Mouse (Mus musculus): Measurements from ENCODE around the gene Rhobtb1.

The Rhobtb1 gene

DNA sequence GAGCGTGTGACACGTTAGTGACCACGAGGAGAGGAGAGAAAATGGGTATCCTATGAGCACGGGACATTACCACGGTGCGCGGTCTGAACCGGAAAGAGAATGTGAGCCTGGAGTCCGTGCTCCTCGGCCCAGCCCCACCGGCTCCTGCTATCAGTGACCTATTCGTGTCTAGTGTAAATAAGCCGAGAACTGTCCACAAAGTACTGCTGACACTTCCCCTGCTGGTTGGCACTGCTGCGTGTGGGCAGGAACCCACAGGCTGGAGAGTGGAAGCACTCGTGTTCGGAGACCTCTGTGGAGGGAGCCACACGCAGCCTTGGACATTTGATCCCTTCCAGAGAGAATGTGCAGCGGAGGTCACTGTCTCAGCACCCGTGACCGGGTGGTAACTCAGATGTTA, at the start of gene Rhobtb1:
Rhobtb1 (plus strand) TSS at position 390 of the 400 bp plus-strand sequence.
- no peak for DNase-seq (ENCODE audit: low read depth)

DNA sequence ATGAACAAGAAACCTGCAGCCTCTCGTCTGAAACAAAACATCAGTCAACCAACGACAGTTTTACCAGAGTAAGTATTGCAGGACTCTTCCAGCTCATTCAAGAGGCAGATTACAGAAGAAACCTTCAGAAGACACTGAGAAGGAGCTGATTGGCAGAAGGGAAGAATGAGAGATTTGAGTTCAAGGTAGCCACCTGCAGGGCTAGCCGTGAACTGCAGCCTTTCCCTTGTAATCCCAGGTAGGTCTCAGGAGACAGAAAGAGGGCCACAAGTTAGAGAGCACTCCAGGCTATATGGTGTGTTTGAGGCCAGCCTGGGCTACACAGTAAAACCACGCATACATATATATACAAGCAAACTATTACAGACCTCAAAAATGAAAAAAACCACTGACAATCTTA, 49.2 kb upstream of the Rhobtb1 start:
- peak; percentile 10 for DNase-seq (ENCODE audit: low read depth)

DNA sequence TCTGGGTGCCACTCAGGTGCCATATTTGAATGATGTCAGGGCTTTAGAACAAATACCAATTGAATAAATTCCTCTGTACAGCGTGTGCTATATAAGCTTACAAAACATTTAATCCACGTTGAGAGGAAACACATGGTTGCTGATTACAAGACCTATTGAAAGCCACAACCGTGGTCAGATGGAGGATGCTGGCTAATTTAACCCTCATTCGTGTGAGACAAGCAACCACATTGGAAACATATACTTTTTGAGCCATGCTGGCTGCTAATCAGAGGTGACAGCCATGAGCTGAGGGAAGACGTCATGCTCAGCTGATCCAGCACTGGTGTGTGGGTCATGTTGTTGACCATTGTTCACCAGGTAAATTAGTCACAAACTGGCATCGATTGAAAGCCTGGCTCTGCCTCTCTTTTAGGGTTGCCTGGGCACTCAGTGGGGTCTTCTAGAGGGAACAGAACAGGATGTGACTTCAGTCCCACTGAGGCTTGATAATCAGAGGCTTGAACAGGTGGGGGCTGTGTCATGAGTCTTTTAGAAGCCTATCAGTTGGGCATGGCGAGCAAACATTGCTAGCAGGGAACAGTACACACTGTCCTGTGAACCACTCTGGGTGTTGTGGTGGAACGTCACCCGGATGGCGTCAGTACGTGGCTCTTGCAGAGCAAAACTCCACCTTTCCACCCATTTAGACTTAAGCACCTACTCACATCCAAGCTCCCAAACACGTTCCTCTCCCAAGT, 46.9 kb upstream of the Rhobtb1 start:
- no peak for DNase-seq (ENCODE audit: low read depth)

DNA sequence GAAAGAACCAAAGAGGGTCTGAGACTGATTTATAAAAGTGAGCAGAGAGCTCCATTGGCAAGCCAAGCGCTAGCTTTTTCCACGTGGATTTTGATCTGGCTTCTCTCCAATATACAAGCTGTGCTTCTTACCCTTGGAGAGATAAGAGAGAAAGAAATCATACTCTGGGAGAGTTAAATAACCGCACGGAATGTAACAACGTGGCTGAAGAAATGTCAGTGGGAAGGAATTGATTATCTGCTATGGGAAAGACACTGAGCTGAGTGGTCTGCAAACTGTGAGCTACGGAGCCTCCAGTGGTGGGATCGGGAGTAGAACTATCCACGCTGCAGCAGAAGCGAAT, 46.4 kb upstream of the Rhobtb1 start:
- no peak for DNase-seq (ENCODE audit: low read depth)

DNA sequence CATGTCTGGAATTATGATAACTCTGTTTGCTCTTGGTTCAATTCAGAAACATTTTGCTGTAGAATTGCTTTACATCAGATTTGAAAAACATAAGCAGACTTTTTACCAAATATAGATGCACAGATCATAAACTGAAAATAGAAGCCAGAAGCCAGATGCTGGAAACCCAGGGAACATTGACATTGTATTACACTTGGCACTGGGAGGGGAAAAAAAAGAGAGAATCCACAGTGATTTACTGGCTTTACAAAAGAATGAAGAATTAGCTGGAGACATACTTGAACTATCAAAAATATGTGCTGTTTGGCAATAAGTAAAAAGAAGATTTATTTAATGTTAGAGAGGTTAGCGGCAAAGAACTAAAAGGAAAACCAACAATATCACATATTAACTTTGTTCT, 44.4 kb upstream of the Rhobtb1 start:
- no peak for DNase-seq (ENCODE audit: low read depth)

DNA sequence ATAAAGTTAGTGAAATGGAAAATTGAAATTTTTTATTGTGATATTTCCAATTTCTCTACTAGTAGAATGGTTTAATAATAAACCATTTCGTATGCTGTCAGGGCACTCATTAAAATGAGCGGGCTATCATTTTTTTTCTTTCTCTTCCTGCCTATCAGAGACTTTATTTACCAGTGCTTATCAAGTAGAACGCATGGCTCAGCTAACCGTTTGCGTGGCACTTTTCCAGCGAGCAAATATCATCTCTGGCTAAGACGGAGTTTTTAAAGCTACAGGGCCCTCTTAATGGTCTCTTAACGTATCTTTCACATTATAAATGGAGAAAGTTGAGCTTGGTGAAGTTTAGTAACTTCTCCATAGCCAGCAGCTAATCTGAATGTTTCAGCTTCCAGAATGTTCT, 44.0 kb upstream of the Rhobtb1 start:
- no peak for DNase-seq (ENCODE audit: low read depth)

DNA sequence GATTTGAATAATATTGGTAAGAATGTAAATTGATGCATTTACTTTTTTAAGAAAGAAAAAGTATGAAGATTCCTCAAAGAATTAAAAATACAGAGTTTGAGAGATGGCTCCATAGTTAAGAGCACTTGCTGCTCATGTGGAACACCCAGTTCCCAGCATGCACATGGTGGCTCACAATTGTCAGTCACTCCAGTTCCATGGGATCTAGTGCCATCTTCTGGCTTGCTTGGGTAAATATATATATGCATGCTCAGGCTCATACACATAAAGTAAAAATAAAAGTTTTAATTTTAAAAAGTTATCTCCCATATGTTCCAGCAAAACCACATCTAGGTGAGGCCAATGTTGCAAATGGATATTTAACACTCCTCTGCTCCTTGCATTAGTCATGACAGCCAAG, 36.9 kb upstream of the Rhobtb1 start:
- no peak for DNase-seq (ENCODE audit: low read depth)

DNA sequence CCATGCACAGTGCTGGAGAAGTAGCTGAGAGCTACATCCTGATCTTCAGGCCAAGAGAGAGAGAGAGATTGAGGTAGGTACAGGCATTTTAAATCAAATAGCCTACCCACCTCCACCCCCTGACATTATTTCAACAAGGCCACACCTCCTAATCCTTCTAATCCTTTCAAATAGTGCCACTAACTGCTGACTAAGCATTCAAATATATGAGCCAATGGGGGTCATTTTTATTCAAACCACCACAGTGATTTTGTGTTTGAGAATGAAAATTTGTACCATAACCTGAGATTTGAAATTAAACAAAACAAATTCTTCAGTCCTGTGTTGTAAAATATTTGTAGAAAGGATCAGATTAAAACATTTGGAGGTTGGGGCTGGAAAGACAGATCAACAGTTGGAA, 33.2 kb upstream of the Rhobtb1 start:
- no peak for DNase-seq (ENCODE audit: low read depth)

DNA sequence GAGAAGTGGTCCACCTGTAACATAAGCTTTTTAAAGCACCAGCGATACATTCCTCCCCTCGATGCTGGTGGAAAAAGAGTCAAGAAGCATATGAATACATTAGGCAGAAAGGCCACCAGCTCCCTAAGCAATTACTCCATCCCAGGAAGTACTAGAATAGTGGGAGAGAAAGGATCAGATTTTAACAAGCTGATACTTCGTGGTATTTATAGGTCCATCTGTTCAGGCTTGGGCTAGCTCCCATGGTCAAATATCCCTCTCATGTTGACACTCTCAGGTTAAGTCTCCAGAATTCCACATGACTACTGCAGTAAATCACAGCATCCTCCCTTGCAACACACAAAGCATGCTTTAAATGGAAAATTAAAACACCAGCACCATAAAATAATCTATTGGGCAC, 32.3 kb upstream of the Rhobtb1 start:
- no peak for DNase-seq (ENCODE audit: low read depth)

DNA sequence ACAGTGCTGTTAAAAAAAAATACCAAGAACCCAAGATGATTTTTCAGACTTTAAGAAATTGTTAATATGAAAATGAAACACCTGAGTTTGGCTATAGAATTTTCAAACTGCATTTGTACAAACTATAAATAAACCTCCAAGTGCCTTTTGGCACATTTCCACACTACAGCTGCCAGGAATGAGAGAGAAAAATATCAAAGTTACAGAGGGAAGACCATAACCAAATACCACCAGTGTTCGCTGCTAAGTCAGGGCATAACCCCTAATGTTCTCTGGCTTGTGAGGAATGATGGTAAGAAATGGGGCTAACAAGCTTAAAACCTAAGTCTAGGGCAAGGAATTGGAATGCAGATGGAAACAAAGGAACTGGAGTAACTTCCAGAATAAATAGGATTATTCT, 31.8 kb upstream of the Rhobtb1 start:
- no peak for DNase-seq (ENCODE audit: low read depth)

DNA sequence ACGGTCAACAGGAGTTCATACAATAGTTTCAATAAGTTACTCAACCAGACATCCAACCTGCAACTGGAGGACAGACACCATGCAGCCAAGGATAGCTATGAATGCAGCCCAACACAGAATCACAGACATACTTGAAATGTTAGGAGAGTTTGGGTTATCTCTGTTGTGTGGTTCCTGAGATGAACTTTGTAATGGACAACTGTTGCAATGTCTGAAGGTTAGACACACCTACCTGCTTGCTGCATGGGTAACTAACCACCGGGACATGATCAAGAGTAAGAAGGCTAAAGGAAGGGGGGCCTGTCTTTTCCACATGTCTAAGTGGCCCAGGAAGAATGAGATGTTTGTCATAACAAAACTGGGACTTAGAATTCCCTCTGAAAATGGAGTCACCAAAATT, 24.7 kb upstream of the Rhobtb1 start:
- no peak for DNase-seq (ENCODE audit: low read depth)

DNA sequence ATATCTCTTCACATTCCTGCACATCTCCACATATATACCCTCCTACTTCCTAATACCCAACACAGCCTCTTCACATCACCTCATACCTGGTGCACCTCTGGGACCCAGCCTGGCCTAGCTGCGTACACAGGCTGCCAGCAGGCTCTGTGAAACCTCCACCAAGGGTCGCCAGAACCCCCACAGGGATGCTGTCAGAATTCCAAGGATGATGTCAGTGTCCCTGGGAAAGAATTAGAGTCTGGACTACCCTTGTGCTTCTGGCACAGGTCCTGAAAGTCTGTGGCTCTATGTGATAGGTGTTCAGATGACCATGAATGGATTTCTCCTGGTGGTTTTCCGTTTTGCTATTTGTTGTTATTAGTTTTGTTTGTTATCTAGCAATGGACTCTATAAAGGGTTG, 22.7 kb upstream of the Rhobtb1 start:
- DNase-seq (ENCODE audit: low read depth), result no peak

DNA sequence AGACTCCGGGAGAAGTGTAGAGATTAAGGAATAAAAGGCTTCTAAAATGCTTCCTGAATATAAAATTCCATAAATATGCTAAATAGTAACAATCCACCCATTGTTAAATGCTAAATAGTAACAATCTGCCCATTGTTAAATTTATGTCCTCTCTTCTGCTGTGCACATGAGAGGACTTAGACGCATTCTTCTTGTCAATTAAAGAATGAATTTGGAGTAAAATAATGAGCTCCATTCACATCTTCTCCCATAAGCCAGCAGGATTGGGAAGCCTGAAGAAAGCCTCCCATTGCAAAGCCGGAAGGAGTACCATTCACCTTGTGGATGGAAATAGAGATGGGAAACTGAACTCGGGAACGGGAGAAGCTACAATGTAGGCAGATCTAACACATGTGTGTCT, 20.6 kb upstream of the Rhobtb1 start:
- DNase-seq (ENCODE audit: low read depth), result no peak

DNA sequence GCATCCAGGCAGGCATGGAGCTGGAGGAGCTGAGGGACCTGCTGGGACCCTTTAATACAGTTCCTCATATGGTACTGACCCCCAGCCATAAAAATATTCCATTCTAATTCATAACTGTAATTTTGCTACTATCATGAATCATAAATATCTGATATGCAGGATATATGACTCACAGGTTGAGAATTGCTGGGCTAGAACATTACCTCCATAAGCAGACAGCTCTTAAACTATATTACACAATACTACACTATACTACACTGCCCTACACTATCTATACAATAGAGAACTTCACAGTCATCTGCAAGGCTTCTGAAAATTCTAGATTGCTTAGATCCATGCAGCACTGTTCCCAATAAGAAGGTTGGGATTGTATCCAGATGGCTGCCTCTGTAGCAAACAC, 16.9 kb upstream of the Rhobtb1 start:
- no peak for DNase-seq (ENCODE audit: low read depth)

DNA sequence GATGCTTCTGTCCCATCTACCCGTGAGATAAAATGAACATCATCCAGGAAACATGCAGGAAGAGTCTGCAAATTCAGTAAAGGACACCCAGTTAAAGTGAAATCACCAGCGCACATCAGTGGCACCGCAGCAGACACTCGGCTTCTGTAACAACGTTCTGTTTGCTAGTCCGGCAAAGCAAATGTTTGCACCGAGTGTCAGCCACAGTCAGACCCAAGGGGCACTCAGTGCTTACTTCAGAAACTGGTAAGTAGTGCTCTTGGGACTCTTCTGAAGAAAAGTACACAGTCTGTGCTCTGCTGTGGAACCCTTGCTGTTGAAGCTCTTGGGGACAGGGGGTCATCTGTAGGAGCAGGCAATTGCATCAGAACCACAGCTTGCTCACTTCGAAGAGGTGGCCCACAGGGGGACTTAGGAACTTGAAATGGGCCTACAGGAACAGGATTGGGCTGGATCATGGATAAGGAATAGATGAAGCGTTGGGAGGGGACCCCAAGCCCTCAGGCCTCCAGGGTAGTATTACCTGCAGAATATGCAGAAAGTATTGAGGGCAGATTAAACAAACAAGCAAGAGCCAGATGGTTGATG, 14.9 kb upstream of the Rhobtb1 start:
- no peak for DNase-seq (ENCODE audit: low read depth)

DNA sequence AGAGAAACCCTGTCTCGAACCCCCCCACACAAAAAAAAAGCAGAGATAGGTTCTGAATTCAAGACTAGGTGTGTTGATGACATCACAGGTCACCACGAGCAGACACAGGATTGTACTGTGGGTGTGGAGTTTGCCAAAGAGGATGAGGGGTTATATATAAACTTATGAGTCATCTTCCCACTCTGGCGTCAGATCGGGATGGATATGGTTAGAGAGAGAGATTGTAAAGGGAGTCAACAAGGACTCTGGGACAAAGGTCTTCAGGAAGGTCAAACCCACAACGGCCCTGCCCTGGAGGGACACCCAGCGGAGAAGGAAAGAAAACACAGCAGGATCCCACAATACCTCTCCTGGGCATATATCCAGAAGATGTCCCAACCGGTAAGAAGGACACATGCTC, 2.0 kb upstream of the Rhobtb1 start:
- DNase-seq (ENCODE audit: low read depth), result no peak

DNA sequence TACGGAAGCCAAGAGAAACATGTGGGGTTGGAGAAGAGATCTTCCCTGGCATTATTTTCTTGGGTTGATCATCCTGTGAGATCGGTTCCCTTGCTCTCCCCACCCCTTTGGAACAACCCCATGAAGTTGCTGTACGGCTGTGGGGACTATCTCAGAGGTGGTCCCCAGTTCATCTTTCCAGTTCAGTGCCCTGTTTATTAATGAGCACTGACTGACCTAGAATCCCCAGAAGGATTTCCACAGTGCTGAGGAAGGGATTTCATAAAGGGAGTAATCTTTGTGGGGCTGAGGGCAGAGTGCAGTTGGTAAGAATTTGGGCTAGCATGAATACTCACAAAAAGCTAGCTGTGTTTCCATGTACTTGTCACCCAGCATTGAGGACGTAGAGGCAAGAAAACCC, 1.7 kb downstream of the Rhobtb1 start:
- DNase-seq (ENCODE audit: low read depth), result no peak

DNA sequence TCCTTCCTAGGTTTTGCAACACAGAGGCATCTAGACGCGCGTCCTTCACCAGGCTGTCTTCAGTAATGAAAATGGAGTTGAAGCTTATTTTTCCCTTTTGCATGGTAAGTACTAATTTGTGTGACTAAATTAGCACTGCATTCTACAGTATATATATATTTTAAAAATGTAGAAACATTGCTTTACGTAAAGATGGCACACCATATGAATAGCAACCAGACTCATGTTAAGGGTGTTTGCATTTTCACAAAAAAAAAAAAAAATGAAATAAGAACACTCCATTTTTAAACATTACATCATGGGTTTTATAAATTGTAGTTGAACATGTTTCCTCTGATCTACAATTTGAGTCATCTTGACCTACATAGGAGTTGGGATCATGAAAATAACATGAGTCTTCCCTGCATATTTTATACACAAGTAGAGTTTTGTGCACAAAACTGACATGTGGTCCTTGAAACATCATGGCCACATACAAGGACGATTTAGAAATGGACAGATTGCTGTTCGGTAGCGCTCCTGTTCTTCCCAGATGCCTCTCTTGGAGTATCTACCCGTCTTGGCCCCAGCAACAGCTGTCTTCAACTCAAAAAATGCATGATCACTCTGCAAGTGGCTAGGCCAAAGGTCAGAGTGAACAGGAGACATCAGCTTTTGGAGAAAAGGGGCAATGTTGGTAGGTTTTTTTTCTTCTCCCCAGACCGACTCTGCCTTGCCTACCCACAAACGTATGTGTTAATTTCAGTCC, 4.4 kb downstream of the Rhobtb1 start:
- no peak for DNase-seq (ENCODE audit: low read depth)

DNA sequence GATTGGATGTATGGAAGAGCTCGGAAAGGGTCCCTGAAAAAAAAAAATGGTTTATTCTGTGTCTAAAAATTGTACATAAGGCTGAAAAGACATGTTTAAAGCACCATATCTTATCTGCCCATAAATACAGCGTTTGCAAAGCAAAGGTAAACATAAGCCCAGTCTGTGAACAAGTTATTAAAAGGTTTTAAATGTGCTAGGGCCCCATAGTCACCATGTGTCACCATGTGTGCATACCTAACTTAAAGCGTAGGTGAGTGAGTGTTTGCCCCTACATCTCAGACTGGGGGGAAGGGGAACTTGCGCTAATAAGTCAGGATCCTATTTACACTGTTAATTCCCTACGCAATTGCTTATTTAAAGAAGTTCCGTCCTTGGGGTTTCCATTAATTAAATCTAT, 5.2 kb downstream of the Rhobtb1 start:
- DNase-seq (ENCODE audit: low read depth), result no peak

DNA sequence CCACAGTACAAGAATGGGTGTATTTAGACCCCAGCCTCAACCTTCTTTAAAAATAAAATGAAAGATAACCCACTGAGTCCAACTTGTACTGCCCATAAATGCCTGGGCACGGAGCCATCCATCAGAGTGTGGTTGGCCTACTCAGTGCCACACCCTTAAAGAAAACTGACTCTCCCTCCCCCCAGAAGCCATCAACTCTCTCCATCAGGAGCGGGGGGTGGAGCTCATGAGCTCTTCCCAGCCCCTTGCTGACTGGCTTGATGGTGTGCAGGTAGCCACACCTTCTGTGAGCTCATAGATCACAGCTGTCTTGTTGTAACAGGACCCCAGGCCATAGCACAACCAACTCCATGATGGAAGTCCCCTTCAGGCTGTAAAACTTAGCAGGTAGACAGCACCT, 6.2 kb downstream of the Rhobtb1 start:
- no peak for DNase-seq (ENCODE audit: low read depth)

DNA sequence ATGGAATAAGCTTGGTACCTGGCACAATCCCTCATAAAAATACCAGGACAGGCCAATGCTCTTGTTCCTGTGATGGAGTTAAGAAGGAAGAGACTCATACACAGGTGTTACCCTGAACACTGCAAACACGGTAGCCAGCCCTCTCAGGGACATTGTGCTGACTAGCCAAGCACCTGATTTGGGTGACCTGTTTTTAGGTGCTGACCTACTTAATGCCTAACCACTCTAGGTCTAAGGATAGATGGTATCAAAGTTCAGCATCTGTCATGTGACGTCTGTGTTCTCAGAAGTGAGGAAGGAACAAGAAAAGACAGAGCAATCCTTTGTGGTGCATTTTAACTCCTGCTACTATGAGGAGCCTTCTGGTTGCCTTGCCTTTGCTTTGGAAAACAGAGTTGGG, 9.6 kb downstream of the Rhobtb1 start:
- no peak for DNase-seq (ENCODE audit: low read depth)

DNA sequence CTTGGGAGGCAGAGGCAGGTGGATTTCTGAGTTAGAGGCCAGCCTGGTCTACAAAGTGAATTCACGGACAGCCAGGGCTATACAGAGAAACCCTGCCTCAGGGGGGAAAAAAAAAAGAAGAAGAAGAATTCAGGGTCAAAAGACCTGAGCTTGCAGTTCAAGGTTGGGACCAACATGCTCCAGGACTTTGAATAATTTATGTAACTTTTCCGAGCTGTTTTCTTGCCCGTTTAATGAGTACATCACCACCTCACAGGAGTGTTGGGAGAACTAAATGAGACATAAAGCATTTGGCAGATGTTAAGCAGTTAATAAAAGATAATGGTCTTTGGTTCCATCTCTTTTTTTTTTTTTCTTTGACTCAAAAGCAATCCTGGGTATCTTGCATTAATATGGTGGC, 10.3 kb downstream of the Rhobtb1 start:
- no peak for DNase-seq (ENCODE audit: low read depth)

DNA sequence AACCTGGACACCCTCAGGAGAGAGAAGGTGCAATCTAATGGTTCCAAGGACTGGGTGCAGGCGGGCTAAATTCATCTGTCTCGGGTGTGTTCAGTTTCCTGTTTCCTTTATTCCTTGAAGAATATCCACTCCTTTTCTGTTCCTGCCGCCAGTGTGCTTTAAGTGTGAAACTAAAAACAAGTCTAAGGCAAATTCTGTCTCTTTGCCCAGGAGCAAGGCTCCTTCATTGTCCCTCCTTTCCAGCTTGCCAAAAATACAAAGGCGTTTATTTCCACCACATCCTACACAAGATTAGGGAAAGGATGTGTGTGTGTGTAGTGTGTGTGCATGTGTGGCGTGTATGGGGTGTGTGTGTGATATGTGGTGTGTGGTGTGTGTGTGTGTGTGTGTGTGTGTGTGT, 11.3 kb downstream of the Rhobtb1 start:
- no peak for DNase-seq (ENCODE audit: low read depth)

DNA sequence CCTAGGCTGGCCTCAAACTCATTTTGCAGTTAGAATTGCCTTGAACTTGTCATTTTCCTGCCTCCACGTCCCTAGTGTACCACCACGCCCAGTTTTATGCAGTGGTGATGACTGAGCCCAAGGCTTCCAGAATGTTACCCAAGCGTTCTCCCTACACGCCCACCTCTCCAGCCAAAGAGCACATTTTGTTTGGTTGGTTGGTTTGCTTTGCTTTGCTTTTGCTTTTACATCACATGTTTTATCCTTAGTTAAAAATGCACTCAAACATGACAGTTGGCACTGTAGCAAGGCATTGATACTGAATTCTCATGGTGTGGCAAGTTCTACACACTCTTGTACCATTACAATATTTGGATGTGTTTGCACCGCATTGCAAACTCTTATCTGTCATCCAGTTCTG, 12.0 kb downstream of the Rhobtb1 start:
- DNase-seq (ENCODE audit: low read depth), result no peak
